Mouse (Mus musculus): Measurements from ENCODE around the gene Olfr781.
"Not testable (repeated sequence)": the region's sequence is repeated elsewhere in the genome, so short reads cannot be mapped to it uniquely, and the experiment has no call there.

DNA sequence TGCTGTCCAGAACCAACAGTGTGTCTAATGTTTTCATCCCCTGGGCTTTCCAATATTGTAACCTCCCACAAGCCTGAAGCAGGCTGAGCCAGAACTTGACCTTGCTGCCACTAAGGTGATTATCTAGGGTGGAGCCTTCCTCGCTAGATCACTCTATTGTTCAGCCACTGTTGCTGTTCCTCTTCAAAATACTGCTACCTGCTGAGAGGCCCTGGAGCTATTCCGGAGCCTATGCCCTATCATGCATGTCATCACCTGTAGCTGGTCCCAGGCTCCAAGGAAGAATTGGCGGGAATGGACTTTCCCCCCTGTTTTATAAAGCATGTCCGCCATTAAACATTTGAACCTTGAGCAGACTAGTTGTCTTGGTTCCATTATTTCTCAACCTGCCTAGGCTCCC, 27.8 kb downstream of the Olfr781 start:
- not testable (repeated sequence) for TF ChIP-seq CTCF (IDR thresholded peaks at IDR 0.05; ENCODE audit: low read depth); EP300 (optimal IDR thresholded peaks at IDR 0.05)

Data from stomach, postnatal 0 days (tissue).